Mouse (Mus musculus) midbrain, embryonic 16.5 days (tissue): ENCODE measurements around the gene Otud4. TPM values are rescaled to one million over a fixed set of nuclear protein-coding genes. Genes with fewer than 3 reads are reported as not detected.
"Not testable (repeated sequence)": the region's sequence is repeated elsewhere in the genome, so short reads cannot be mapped to it uniquely, and the experiment has no call there.

ENCODE experiments used
- ATAC-seq: fragments of 200-750 bp; cut with Nextera tagmentation; 2 replicates; pipeline ENCODE4 v1.8.0; 2017; ENCODE audit warnings: moderate TSS enrichment
- H3K27ac ChIP-seq: fragments of 300-500 bp; sonication (generic); 2 replicates; pipeline ENCODE4 v1.5.1; 2014; ENCODE audit warnings: mild to moderate bottlenecking, low read length, mixed read lengths
- H3K27me3 ChIP-seq: fragments of 300-500 bp; sonication (generic); 2 replicates; pipeline ENCODE4 v1.6.1; 2014; ENCODE audit warnings: low read depth, low read length, mixed read lengths; ENCODE audit not compliant: control insufficient read depth, insufficient read depth
- H3K36me3 ChIP-seq: fragments of 300-500 bp; sonication (generic); 2 replicates; pipeline ENCODE4 v1.6.1; 2014; ENCODE audit warnings: mild to moderate bottlenecking, low read length, moderate library complexity, mixed read lengths; ENCODE audit not compliant: control insufficient read depth, insufficient read depth
- H3K4me1 ChIP-seq: fragments of 300-500 bp; sonication (generic); 2 replicates; pipeline ENCODE4 v1.6.1; 2014; ENCODE audit warnings: mild to moderate bottlenecking, low read length, mixed read lengths; ENCODE audit not compliant: control insufficient read depth, insufficient read depth
- H3K4me2 ChIP-seq: fragments of 300-500 bp; sonication (generic); 2 replicates; pipeline ENCODE4 v1.6.1; 2014; ENCODE audit warnings: mild to moderate bottlenecking, low read length, mixed read lengths
- H3K4me3 ChIP-seq: fragments of 300-500 bp; sonication (generic); 2 replicates; pipeline ENCODE4 v1.5.1; 2014; ENCODE audit warnings: low read depth, mild to moderate bottlenecking, low read length, moderate library complexity, mixed read lengths
- H3K9ac ChIP-seq: fragments of 300-500 bp; sonication (generic); 2 replicates; pipeline ENCODE4 v1.6.1; 2014; ENCODE audit warnings: low read depth, low read length, mixed read lengths
- H3K9me3 ChIP-seq: fragments of 300-500 bp; sonication (generic); replicated peaks from 2 replicates; pipeline ENCODE4 v1.6.1; 2014; ENCODE audit warnings: mild to moderate bottlenecking, low read length, mixed read lengths; ENCODE audit not compliant: control insufficient read depth, poor library complexity, severe bottlenecking
- WGBS: fragments of 180-500 bp; shearing (Covaris S2); extraction: QIAGEN DNeasy Blood & Tissue Kit; methylation state at CpG from one replicate; pipeline ENCODE4 v1.1.7; 2014; 5-methylcytosine and 5-hydroxymethylcytosine counted together
- polyA plus RNA-seq: library from polyadenylated mRNA; unstranded; fragments of >200 nt; fragmentation: Nextera tagmentation; extraction: Ambion mirVana; gene quantifications from 2 replicates; pipeline ENCODE4 v1.2.1, GENCODE M21; 2015

Gene Otud4
- polyA plus RNA-seq, 1 experiment from 2014 or later, result 10.2 TPM

DNA sequence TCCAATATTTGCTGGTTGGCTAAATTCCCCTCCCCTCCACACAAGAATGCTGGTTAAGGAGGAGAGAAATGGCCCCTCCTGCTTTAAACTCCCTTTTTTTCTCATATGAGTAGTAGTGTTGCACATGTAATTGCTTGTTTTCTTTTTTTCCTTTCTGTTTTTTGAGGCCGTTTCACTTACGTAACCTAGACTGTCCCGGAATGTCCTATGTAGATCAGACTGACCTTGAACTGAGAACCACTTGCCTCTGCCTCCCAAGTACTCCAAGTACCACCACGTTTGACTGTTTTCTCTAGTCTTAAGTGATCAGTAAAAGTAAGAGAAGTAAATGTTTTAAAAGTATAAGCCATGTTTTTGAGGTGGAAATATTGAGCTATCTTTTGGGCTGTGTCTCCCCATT lies 14.3 kb downstream of the Otud4 start:
- WGBS, result 91% methylated on average over 4 of the region's 4 CpGs
- no peak for ATAC-seq
- Histone ChIP-seq H3K9me3 (no peaks in the 10 kb centered on the region), H3K27ac (no peak overlapping the region), H3K4me3 (no peak overlapping the region), H3K4me2 (no peak overlapping the region), H3K4me1 (no peaks in the 10 kb centered on the region), H3K27me3 (no peaks in the 10 kb centered on the region), H3K36me3 (0 out of 2 replicates have a peak, but pooled peaks cover 5% of the 10 kb centered on the region), H3K9ac (no peak overlapping the region)

DNA sequence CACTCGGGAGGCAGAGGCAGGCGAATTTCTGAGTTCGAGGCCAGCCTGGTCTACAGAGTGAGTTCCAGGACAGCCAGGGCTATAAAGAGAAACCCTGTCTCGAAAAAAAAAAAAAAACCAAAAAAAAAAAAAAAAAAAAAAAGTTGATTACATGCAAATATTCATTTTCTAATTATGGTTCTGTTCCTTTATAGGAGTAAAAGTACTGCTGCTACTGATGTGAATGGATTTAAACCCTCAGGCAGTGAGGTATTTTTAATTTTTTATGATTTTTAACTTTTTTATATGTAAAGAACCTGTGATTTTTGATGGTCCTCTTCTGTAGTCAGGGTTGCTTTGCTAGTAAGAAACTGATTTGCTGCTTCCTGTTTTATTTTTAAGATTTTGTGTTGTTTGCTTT lies 19.3 kb downstream of the Otud4 start:
- H3K4me2 ChIP-seq, H3K9me3 ChIP-seq, H3K4me1 ChIP-seq, H3K9ac ChIP-seq, H3K36me3 ChIP-seq, ATAC-seq, H3K4me3 ChIP-seq, H3K27me3 ChIP-seq, H3K27ac ChIP-seq: not testable (repeated sequence)
- 100% methylated on average over 2 of the region's 4 CpGs for WGBS

- no peaks in the 10 kb centered on the region for H3K9me3 ChIP-seq
- no peak overlapping the region for H3K4me3 ChIP-seq
- no peaks in the 10 kb centered on the region for H3K27me3 ChIP-seq
- ATAC-seq, result no peak
- H3K4me1 ChIP-seq, result peaks cover 3% of the 10 kb centered on the region; the same call in 1 of the 2 replicates
- H3K27ac ChIP-seq, result no peak overlapping the region
- 89% methylated on average over 4 of the region's 4 CpGs for WGBS
- no peak overlapping the region for H3K4me2 ChIP-seq
- peaks cover 15% of the 10 kb centered on the region for H3K36me3 ChIP-seq
- H3K9ac ChIP-seq, result no peak overlapping the region
Observed at GRCm38 (mm10) chr8:79676461-79676860, 37.0 kb downstream of the Otud4 start.

DNA sequence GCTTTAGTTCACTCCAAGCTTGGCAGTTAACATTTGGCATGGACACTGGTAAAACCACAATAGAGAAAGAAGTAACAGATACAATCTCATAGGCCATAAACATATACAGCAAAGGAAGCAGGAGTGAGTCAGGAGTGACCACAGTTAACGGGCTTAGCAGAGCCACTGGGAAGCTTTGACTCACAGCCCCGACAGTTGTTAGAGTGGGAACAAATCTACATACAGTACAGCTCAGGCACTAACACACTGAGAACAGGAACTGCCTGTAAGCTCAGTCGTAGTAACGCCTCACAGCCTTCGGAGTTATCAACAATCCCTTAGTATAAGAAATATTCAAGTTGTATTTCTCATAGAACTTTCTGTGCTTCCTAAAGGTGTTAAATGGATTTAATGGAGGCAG lies 39.6 kb downstream of the Otud4 start:
- H3K27ac ChIP-seq, result no peak overlapping the region
- no peak overlapping the region for H3K9ac ChIP-seq
- no peaks in the 10 kb centered on the region for H3K9me3 ChIP-seq
- H3K36me3 ChIP-seq, result peaks cover 12% of the 10 kb centered on the region
- H3K4me2 ChIP-seq, result no peak overlapping the region
- WGBS, result 66% methylated on average over 5 of the region's 5 CpGs
- ATAC-seq, result no peak
- H3K4me3 ChIP-seq, result no peak overlapping the region
- H3K4me1 ChIP-seq, result peaks cover 3% of the 10 kb centered on the region; the same call in 1 of the 2 replicates
- no peaks in the 10 kb centered on the region for H3K27me3 ChIP-seq

DNA sequence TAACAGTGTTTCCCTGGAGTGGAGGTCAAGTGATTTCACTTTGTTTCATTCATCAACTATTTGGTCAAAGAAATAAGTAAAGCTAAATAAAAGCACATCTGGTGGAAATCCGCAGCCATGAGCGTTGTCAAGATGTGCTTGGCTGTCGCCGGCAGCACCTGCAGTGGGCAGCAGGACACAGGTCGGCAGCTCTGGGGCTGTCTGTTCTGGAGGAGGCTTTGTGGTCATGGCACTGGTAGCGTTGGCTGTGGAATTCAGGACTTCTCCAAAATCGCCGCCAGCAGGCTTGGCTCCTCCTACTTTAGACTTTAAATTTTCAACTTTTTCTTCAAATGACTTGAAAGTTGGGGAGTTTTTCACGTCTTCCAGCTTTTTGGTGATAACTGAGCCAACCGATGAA lies 40.7 kb downstream of the Otud4 start:
- WGBS, result 47% methylated on average over 10 of the region's 10 CpGs
- not testable (repeated sequence) for ATAC-seq

DNA sequence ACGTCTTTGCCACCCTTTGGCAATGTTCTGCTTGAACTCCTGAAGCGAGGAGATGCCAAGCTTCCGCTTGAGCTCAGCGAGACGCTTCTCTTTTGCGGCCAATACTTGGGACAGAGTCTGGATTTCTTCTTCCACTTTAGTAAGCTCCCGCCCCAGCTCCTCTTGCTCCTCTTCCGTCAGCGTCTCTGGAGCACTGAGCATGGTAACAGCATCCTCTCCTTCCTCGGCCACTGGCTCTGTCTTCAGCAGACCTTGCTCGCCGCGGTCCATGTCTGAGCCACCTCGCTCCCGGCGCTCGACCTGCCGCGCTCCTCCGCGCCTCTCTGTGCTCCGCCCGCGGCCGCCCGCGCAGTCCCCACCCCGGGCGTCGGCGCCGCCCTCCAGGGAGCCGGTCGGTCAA lies 41.1 kb downstream of the Otud4 start:
- Histone ChIP-seq H3K4me2 (peak overlapping the region; percentile 50), H3K9me3 (no peaks in the 10 kb centered on the region), H3K4me1 (peaks cover 3% of the 10 kb centered on the region; the same call in 1 of the 2 replicates), H3K9ac (peak overlapping the region; percentile 34; the same call in 1 of the 2 replicates), H3K27me3 (no peaks in the 10 kb centered on the region), H3K4me3 (peak overlapping the region; percentile 28), H3K36me3 (peaks cover 19% of the 10 kb centered on the region), H3K27ac (no peak overlapping the region)
- no peak for ATAC-seq
- WGBS, result 11% methylated on average over 34 of the region's 34 CpGs

More for the DNA sequence above, 40.7 kb downstream of the Otud4 start:
- Histone ChIP-seq H3K4me2 (peak overlapping the region; percentile 50; the same call in 1 of the 2 replicates), H3K36me3 (peaks cover 18% of the 10 kb centered on the region)
- H3K4me3 ChIP-seq, H3K27ac ChIP-seq, H3K27me3 ChIP-seq, H3K9me3 ChIP-seq, H3K4me1 ChIP-seq, H3K9ac ChIP-seq: not testable (repeated sequence)

DNA sequence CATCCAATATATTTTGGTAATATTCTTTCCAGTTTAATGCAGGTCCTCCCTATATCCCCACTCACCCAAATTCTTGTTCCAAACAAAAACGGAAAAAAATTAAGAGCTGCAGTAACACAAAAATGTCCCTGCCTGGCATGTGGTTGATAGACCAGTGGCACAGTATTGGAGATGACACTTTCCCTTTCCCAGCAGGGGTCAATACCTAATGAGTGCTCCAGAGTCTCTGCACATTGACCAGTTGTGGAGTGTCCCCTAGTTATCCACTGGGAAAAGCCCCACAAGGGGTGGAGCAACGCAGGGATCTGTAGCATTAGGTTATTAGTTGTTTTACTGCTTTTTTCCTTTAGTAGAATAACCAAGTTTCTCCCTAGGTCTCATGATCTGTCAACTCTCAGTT lies 41.5 kb downstream of the Otud4 start:
- H3K36me3 ChIP-seq, result peaks cover 22% of the 10 kb centered on the region
- no peaks in the 10 kb centered on the region for H3K9me3 ChIP-seq

DNA sequence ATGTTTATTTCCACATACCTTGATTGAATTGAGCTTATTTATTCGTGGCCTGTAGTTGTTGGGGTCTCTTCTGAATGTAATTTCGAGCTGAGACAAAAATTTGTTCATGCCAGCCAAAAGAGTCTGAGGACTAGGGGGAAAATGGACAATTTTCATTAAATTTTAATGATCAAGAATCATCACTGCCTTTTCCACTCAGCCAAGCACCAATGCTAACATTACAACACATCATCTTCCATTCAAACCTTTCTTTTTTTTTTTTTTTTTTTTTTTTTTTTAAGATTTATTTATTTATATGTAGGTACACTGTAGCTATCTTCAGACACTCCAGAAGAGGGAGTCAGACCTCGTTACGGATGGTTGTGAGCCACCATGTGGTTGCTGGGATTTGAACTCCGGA lies 46.5 kb downstream of the Otud4 start:
- H3K36me3 ChIP-seq, result peaks cover 53% of the 10 kb centered on the region
- not testable (repeated sequence) for ATAC-seq, H3K27ac ChIP-seq, H3K27me3 ChIP-seq, H3K4me2 ChIP-seq, H3K4me3 ChIP-seq, H3K9ac ChIP-seq, H3K9me3 ChIP-seq, H3K4me1 ChIP-seq
- 90% methylated on average over 5 of the region's 5 CpGs for WGBS

More for the DNA sequence above, 41.5 kb downstream of the Otud4 start:
- H3K27ac ChIP-seq, result no peak overlapping the region
- H3K27me3 ChIP-seq, result no peaks in the 10 kb centered on the region
- peak overlapping the region; percentile 50 for H3K4me2 ChIP-seq
- ATAC-seq, result peak; percentile 66; the same call in 1 of the 2 replicates
- 56% methylated on average over 2 of the region's 2 CpGs for WGBS
- H3K9ac ChIP-seq, result peak overlapping the region; percentile 34; the same call in 1 of the 2 replicates
- peak overlapping the region; percentile 28 for H3K4me3 ChIP-seq
- H3K4me1 ChIP-seq, result peaks cover 3% of the 10 kb centered on the region; the same call in 1 of the 2 replicates

- Histone ChIP-seq H3K36me3 (peaks cover 46% of the 10 kb centered on the region), H3K9me3 (no peaks in the 10 kb centered on the region), H3K9ac (no peak overlapping the region), H3K4me2 (no peak overlapping the region), H3K4me3 (no peak overlapping the region), H3K4me1 (no peaks in the 10 kb centered on the region), H3K27ac (no peak overlapping the region), H3K27me3 (no peaks in the 10 kb centered on the region)
- WGBS, result 87% methylated on average over 2 of the region's 2 CpGs
- no peak for ATAC-seq
Observed at GRCm38 (mm10) chr8:79692531-79692930, 53.1 kb downstream of the Otud4 start.
